Mouse (Mus musculus): ENCODE results near the gene Fibcd1.

DNA sequence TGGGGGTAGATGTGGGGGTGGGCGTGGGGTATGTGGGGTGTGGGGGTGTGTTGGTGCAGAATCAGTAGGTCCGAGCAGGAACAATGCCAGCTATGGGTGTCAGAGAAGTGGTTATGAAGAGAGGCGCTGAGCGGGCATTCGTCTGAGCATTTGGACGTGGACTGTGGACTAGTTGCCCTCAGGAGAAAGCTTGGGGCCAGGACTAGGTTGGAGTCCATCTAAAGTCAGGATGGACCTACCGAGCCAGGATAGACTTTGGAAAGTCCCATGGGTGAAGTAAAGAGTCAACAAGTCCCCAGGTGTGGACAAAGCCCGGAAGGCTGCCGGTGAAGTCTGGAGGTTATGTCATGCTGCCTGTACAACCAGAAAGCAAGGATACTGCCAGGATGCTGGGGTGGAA is 19.1 kb upstream of the Fibcd1 start:
- no peak for TF ChIP-seq CTCF (IDR thresholded peaks at IDR 0.05; ENCODE audit: extremely low read depth, insufficient read depth, low read length)
- TF ChIP-seq POLR2A (IDR thresholded peaks at IDR 0.05; ENCODE audit: extremely low read depth, insufficient read depth, low read length): no peak
